Mouse (Mus musculus) adrenal gland, postnatal 36 days (tissue): ENCODE measurements around the gene Sub1. TPM values are rescaled to one million over a fixed set of nuclear protein-coding genes. Genes with fewer than 3 reads are reported as not detected.
A peak's percentile ranks its signal among the peaks of the same experiment; 100 is the strongest.

Source experiments
- DNase-seq, 2 experiments: peaks; one replicate each; pipeline ENCODE4 v3.0.0; 2021; ENCODE audit warnings: mixed read lengths in 1 of 2
- total RNA-seq, 2 experiments: library from RNA; stranded (reverse); gene quantifications; 2 replicates each; pipeline ENCODE4 v1.2.3; 2021

The Sub1 gene
- total RNA-seq, 2 experiments from 2014 or later: 226 to 248 TPM

DNA sequence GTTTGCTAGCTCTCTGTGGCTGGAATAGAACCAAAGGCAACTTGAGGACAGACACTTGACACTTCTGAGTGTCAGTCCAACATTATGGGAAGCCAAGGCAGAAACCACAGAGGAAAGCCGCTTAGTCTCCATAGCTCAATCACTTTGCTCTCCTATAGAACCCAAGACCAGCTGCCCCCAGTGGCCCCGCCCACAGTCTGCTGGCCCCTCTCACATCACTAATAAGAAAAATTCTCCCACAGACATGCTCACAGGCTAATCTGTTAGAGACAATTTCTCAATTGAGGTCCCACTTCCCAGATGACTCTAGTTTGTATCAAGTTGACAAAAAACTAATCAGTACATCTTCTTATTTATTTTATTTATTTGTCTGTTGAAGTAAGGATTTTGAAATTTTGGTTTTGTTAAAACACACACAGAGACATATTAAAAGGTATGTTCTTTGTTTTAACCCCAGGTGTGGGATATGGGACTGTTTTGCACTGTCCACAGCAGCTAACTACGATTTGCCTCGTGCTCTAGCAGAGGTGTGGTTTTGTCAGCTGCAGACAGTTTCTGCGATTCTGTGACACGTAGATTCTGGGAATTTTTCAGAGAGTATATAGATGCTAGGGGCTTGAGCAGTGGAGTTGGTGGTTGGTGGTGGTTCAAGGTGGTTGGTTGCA is 16.9 kb upstream of the Sub1 start:
- no peak for DNase-seq

DNA sequence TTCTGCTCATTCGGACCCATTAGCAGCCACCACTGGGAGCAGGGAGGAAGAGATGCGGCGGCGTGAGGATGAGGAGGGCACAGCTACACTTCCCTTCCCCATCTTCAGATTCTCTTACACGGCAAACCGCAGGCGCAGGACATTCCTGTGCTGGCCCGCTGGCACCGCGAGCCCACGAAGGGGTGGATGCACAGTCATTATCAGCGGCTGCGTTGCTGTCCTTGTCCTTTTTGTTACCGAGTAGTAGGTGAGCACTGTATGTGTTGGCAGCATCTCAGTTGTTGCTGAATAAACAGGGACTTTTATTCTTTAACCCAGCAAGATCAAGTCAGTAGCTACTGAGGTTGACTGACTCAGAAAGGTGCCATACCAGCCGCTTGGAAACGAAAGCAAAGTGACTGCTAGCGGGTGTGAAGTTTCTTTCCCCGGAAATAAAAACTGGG is 13.8 kb upstream of the Sub1 start:
- DNase-seq: peak in 1 of 2 experiments; percentile 24

DNA sequence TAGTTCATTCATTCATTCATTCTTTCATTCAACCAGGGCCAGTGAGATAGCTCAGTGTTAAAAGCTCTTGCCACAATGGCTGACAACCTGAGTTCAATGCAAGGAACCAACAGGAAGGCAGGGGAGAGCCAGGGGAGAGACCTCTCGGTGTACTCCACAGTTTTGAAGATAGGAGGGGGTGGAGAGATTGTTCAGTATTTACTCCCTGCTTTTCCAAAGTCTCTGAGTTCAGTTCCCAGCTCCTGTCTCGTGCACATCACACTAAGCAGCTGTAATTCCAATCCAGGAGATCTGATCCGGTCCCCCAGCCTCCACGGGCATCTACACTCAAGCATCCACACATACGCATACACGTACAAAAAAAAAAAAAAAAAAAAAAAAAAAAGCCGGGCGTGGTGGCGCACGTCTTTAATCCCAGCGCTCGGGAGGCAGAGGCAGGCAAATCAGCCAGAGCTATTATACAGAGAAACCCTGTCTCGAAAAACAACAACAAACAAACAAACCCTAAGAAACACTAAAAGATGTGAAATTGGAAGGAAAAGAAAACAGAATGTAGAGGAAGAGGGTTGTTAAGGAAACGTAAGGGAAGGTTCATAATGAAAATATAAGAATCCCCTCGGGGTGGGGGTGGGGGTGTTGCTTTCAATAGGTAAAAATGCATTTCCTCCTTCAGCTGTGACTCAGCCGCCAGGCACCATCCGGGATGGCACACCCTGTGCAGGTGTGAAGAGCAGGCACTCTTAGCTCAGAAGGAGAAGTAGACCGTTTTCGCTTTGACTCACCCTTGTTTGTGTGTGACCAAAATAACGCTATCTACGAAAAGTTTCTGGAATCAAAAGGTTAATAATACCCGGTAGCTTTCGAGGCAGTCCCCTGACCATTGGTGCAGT is 13.2 kb upstream of the Sub1 start:
- no peak for DNase-seq

DNA sequence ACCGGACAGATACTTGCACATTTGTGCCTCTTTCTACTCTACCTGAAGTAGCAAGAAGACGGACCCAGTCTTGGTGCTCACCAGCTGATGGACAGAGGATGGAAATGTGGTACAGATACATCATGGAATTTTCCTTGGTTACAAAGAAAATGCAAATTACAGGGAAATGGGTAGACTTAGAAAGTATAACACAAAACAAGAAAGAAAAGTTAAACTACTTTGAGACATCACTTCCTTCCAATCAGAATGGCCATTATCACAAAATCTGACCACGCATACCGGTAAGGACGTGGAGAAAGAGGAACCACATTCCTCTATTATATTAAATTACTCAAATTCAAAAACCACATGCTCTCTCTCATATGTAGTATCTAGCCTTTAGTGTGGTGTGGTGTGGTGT is 12.1 kb upstream of the Sub1 start:
- DNase-seq: no peak

DNA sequence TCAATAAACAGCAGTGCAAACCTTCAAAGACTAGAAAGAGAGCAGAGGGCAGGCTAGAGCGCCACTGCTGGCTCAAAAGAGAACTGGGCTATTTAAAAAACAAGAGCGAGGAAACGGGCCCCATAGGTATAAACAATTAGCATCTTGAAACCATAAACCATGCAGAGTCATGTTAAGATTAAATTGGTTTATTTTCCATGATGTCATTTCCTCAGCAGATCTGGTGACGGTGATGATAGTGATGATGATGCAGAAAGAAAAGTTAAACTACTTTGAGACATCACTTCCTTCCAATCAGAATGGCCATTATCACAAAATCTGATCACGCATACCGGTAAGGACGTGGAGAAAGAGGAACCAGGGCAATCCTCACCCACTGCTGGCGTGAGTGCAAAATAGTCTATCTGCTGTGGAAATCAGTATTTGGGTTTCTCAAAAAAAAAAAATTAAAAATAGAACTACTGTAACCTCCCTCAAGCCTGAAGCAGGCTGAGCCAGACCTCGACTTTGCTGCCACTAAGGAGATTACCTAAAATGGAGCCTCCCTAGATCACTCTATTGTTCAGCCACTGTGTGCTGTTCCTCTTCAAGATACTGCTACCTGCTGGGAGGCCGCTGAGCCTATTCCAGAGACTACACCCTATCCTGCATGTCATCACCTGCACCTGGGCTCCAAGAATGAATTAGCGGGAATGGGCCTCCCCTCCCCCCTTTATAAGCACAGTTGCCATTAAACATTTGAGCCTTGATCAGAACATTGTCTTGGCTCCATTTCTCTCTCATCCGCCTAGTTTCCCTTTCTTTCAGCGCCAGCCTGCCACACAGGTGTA is 11.4 kb upstream of the Sub1 start:
- DNase-seq: no peak

DNA sequence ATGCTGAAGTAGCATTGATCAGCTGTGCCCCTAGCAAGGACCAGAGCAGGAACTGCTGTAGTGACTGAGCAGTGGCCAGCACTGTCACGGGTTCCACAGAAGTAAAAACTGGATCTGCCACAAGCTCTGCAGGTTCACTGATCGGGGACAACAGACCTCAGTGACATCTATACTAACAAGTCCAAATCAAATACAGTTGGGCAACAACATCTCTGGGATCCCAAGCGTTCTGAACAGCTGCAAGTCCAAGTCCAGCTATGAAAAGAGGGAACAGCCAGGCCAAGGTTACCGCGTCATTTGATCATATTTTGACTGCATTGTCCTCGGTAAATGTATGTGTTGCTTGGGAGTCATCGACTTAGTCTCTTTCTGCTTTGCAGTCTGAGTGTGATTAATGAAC is 10.6 kb upstream of the Sub1 start:
- no peak for DNase-seq

DNA sequence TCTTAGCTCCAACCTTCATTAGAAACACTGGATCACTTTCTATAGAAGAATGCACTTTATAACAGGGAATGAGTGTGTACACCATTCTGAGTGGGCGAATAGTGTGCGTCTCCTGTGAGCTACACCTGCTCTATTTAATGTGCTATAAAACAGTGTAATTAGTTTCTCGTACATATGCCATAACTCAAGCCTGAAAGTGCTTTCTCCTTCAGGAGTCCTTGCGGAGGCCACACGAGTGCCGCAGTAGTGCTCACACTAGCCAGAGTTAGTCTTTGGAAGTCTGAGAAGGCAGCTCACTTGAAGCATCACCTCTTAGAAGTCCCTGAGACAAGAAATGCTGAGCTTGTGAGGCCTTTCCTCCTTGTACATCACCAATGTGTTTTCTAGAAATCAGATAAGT is 9.4 kb upstream of the Sub1 start:
- DNase-seq: no peak

DNA sequence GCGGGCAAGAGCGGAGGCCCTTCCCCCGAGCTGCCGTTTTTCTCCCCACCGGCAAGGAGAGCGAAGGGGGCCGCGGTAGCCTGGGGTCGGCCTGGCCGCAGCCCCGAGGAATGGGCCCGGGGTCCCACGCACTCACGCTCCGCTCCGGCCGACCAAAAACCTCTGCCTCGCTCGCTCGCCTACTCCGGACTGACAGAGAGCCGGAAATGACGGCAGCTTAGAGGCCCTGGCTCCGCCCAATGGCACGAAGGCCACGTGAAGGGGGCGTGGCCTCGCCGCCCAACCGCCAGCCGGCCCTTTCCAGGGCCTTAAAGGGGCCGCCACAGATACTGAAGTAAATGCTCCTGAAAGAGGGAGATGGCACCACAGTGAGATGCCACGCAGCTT is 975 bp downstream of the Sub1 start:
- DNase-seq: peak; percentile 95 to 97

DNA sequence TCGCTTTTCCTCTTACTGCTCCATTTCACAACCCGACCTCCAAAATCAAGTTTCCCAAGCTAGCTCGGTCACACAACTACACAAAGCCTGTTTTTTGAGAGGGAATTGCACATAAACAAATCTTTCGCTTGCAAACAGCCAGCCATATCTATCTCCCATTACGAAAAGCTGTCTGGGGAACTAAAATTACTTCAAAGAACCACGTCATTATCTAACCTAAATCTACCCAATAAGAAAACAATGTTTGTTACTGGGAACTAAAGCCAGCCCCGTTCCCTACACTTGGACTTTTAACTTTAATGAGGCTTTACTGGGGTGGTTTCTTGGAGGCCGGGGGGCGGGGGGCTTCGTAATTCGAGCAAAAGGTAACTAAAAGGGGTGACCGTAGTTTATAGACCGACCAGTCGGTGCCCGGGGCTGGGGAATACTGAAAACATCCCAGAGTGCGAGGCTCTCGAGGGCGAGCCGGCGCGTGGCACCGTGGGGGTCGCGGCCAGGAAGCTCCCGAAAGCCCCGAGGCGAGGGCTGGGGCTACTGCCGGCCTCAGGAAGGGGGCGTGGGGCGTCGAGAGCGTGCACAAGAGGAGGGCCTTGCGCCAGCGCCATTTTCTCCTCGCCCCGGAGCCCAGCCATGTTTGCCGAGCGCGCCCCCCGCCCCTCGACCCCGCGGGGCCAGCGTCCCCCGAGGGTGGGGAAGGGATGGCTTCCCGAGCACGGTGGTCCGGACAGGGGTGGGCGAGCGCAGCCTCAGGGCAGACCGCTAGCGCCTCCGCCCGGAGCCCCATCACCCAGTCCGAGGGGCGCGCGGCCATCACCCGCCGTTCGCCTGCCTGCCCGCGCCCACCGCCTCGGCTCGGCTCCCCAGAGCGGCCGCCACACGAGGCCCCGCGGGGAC is 1.6 kb downstream of the Sub1 start:
- DNase-seq: peak; percentile 63 to 81

DNA sequence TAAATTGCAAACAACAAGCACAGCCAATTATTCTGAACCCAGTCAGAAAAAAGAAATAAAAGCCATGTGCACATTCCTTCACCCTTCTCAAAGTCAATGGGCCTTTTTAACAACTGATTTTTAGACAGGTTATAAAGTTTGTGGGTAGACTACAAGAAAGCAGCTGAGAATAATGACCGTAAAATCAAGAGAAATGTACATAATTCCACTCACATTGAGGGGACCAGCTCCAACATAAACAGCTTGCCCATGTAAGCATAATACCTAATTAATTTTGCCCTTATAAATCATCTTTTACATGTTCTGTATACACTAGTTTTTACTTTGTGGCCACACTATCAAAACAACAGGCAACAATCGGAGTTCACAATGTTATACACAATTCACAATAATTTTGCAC is 2.8 kb downstream of the Sub1 start:
- no peak for DNase-seq

DNA sequence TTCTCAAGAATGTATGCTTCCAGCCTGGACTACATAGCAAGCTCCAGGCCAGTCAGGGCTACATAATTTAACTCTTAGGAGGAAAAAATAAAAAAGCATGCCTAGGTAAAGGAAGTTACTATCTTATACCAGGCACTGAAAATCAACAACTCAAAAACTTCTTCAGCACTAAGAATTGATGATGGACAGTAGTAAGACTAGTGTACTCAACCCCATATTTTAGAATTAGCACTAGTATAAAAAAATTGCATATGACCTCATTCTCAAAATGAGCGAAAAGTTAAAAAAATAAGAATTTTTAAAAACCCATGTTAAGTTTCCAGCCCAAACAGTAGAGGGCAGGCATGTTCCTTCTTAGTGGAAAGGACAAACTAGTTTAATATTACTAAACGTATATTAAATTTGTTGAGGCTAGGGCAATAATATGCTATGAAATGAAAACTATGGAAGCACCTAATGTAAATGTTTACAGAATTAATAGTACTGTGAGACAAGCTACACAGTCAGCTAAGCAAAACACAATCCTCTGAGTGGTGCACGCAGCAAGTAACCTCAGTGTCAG is 5.2 kb downstream of the Sub1 start:
- no peak for DNase-seq

DNA sequence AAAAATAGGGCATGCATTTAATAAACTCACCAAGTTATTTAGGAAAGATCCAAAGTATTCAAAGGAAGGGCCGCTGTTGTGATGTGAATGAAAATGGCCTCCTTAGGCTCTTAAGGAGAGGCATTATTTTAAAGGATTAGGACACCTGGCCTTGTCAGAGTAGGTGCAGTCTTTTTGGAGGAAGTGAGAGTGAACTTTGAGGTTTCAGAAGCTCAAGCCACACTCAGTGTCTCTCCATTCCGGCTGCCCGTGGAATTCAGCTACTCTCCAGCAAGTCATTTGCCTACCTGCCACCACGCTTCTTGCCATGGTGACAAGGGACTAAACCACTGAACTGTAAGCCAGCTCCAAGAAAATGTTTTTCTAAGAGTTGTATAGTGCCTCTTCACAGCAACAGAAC is 8.2 kb downstream of the Sub1 start:
- no peak for DNase-seq

DNA sequence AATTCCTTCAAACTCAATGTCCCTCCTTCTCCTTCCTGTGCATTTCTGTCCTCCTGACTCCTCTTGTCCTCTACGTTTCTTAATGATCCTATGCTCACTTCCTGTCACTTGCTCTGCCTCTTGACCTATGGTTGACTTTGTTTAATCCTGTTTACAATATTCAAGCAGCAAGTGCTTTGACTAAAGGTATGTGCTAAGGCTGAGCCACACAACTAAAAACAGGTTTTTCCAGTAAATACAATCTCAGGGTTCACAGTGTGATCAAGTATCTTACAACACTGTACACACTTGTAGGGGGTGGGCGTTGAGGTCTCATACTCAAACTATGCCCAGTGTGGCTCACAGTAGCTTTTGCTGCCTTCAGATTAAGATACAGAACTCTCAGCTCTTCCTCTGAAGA is 8.9 kb downstream of the Sub1 start:
- DNase-seq: no peak

DNA sequence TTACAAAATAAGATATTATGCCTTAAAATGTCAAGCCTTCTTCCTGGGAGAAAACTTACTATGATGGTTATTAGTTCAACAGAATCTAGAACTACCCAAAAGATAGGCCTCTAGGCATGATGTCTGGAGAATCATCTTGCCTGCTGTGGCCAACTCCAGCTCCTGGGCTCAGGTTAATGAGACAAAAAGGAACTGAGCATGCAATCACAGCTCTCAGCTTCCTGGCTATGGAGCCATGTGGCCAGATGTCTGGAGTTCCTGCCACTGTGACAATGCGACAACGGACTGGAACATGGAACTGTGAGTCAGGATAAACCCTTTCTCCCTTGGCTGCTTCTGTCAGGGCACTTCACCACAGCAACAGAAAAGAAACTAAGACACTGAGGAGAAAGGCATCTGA is 14.8 kb downstream of the Sub1 start:
- DNase-seq: no peak

DNA sequence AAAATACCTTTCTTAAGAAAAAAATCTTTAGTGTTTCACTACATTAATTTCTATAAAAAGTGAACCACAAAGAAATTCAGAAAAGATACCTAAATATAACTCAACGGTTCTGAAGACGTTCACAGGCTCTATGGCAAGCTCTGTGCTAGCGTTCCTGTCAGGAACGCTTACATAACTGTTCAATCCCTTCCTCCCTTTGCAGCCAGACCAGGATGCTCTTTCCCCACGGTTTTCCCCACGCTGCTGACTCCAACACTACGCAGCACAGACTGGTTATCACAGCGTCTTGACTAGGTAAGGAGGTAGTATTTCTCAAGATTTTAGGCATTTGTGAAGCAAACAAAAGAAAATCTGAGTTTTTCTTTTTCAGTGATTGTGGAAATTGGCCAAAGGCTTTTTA is 15.3 kb downstream of the Sub1 start:
- DNase-seq: no peak

DNA sequence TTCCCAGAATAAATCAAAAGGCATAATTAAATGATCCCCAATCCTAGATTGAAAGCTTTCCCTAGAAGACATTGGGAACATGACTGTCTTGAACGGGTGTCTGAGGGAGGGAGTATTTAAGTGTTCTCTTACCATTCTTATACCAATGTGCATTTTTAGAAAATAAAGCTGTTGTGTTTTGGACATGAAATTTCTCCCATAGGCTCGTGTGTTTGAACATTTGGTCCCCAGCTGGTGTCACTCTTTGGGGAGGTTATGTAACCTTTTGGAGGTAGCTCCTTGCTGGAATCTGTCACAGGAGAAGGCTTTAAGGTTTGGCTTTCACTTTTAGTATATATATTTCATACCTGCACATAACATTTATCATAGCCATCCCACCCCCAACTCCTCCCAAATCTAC is 18.6 kb downstream of the Sub1 start:
- no peak for DNase-seq

DNA sequence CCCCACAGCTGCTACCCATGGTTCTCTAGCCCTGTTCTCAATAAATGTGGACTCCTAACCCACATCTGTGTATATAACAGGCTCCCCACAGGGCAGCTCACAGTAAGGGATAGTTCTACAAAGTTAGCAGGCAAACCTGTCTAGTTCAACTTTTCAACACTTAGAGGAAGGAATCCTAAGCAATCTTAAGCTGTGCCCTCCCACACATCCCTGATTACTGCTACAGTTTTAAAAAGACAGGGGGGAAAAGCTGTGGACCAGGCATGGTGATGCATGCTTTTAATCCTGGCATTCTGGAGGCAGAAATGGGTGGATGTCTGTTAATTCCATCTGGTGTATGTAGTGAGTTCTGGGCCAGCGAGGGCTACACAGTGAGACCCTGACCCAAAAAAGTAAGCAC is 19.7 kb downstream of the Sub1 start:
- no peak for DNase-seq

DNA sequence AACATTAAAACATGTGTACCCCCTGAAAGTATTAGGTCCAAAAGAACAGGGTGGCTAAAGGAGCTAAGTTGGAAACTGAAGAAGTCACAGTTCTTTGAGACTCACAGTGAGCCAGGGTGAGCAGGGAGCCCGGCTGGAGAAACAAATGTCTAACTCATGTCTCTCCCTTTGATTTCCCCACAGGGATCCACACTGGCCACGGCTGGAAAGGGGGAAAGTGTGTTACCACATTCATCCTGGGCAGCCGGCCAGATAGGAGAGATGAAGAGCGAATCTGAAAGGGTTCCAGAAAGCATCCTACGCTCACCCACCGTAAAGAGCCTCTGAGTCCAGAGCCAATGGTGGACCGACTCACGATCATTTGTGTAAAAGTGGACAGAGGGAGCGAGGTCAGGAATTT is 20.9 kb downstream of the Sub1 start:
- DNase-seq: peak in 1 of 2 experiments; percentile 27

DNA sequence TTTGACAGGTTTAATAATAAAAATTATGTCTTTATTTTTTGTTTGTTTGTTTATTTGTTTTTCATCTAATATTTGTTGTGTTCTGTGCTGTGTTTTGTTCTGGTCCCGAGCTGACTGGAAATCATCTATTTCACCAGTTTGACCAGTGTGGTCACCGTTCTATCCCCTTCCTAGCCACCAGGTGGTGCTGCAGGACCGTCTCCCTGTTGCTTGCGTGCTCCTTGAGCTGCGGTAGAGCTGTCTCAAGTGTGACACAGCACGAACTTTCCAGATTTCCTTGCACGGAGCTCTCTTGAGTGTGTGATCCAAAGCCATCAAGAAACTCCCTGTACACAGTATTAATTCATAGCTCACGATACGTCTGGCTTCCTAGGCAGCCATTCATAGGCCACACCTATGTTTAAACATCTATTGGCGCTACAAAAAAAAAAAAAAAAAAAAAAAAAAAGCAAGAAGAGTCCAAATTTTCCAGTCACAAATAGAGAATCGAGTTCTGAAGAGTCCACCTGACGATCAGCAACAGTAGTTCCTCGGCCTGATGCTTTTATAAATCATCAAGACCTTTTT is 24.8 kb downstream of the Sub1 start:
- peak; percentile 83 to 89 for DNase-seq

DNA sequence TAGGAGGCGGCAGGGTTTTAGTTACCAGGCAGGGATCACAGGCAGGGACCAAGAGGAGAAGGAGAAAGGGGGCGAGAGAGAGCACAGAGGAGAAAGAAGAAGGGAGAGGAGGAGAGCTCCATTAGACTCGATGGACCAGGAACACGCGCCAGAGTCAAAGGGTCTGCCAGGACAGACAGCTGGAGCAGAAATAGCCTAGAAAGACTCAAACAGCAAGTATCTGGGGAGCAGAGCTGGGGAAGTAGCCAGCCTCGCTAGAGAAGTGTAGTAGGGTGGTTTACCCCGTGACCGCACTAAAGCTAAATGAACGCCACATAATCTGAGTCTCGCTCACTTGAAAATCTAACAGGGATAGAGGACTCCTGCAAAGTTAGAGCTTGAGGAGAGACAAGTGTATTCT is 26.2 kb downstream of the Sub1 start:
- no peak for DNase-seq

DNA sequence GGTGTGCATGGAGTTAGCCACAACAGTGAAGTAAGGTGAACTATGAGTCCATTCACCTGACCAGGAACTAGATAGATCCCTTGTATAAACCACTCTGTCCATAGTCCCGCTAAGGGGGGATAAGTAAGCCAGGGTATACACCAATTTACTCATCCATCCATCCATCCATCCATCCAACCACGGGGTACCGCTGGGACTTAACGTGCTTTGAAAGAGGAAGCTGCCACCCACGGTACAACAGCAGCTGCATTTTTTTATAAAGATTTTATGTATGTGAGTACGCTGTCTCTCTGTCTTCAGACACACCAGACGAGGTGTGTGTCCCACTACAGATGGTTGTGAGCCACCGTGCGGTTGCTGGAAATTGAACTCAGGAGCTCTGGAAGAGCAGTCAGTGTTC is 27.9 kb downstream of the Sub1 start:
- DNase-seq: no peak
